Mouse (Mus musculus) right cerebral cortex, postnatal 36 days (tissue): ENCODE measurements around the gene Gramd1a.

Source experiments
- DNase-seq, 2 experiments: peaks; one replicate each; pipeline ENCODE4 v3.0.0; 2022; ENCODE audit warnings: low spot score in 2 of 2, mixed read lengths in 1 of 2

The Gramd1a gene

GRCm38 (mm10) chr7:31096892-31097564, 58.7 kb downstream of the Gramd1a start:
- DNase-seq = no peak

DNA sequence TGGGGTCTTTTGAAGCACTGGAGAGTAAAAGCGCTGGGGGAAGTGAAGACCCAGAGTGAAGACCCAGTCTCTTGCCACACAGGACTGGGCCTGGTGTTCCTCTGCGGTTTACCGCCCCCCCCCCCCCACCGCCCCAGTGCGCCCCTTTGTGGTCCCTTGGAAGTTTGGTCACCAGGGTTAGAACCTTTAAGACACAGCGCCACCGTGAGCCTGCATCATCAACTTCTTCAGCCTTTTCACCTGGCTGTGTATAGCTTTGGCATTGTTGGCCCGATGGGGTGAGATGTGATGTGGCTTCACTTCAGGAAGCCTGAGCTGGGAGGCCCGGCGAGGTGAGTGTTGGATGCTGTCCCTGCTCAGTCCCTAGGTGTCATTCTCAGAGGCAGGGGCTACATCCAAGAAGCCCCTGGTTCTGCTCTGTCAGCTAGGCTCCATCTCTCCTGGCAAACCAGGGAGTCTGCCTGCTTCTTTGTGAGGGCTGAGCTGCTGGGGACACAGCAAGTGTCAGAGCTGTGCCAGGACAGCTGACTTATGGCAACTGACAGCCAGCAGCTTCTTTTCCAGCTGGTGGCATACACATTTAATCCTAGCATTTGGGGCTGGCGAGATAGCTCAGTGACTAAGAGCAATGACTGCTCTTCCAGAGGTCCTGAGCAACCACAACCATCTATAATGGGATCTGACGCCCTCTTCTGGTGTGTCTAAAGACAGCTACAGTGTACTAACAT, 60.8 kb downstream of the Gramd1a start:
- no peak for DNase-seq

DNA sequence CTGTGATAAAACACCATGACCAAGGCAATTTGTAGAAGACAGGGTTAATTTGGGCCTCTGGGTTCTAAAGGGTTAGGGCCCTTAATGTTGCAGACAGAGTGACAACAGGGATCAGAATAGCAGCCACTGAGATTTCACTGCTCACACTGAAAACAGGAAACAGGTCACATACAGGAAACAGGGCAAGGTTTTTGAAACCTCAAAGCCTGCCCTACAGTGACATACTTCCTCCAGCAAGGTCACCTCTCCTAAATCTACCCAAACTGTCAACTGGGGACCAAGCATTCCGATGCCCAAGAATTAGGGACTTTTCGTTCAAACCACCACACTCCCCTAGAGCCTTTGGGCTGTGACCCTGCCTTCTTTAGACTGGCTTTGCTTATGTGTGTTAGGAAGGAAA, 66.0 kb downstream of the Gramd1a start:
- no peak for DNase-seq

DNA sequence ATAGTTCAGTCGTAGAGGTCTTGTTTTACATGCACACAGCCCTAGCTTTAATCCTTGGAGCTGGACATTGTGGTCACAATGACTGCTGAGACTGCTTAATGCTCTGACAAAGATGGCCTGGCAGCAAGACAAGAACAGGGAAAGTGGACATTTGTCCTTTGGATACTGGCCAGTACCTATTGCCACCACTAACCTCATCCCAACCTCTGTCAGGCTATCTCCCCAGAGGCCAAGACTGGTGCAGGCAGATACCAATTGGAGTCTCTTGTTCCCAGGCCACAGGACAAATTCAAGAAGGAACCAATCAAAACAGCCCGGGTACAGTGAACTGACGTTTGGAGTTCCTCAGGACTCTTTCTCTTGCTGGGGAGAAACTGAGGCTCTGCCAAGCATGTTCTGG, 67.5 kb downstream of the Gramd1a start:
- DNase-seq = no peak

DNA sequence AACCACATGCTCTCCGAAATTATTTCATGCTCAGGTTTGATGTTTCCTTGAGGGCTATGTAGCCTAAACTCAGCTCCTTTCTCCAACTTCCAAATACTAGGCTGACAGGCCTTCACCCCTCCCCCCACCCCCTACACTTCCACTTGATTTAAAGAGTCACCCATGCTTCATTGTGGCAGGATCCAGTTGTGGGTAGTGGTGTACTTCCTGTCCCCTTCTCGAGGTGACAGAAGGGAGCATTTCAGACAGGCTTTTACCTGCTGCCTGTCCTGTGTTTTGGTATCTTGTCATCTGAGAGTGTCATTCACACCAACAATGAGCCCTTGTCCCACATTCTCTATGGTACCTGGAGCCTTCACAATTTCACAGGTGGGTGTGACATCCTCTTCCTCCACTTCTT, 68.4 kb downstream of the Gramd1a start:
- DNase-seq = no peak

DNA sequence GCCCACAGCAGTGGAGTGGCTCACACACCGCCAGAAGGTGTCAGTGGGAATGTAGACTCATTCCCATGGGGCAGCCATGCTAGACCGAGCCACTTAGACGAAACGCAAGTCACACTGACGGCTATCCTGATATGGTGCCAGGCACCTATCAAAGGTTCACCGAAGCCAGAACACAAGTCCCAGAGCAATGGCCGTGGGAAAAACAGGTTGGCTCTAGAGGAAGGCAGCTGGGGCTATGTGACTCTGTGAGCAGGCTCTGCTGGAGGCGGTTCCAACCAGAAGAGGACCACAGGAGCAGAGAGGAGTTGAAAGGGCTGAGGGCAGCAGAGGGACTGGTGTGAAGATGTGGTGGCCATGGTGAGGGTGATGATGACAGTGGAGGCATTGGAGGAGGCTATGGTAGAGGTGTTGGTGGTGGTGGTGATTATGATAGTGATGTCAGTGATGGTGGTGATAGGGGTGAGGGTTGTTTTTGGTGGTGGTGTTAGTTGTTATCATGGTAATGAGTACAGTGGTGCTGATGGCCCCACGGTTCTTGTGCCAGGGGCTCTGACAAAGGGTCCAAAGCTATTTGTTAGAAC, 69.4 kb downstream of the Gramd1a start:
- DNase-seq = no peak

DNA sequence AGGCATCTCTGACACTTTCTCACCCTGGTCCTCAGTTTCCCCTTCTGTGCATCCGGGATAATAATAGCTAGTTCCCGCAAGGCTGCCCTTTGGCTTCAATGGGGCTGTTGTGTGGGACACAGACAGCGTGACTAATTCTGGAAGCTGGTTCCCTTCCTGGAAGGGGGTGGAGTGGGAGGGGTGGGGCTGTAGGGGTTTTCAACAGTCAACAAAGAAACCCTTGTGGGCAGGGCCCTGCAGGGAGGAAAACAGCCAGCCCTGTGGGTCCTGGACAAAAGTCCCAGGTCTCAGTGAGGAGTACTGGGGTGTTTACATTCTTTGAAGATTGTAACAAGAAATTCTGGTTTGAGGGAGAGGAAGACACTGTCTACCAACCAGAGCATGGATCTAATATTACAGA, 70.5 kb downstream of the Gramd1a start:
- no peak for DNase-seq

GRCm38 (mm10) chr7:31084140-31084539, 71.6 kb downstream of the Gramd1a start:
- DNase-seq = no peak

- DNase-seq = no peak
Observed at GRCm38 (mm10) chr7:31082831-31083588, 72.7 kb downstream of the Gramd1a start.

DNA sequence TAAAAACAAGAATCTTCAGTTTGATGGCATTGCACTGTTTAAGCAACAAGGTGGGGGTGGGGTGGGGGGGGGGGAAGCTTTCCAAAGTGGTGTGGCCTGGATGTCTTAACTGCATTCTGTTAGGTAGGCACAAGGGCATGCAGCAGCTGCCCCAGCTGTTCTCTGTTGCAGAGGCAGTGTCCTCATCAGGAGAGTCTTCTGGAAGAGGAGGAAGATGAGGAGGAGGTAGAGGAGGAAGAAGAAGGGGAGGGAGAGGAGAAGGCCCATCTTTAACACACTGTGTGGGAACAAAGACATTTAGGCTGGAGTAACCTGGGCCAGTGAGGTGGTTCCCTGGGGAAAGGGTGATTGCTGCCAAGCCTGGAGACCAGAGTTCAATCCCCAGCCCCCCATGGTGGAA, 73.6 kb downstream of the Gramd1a start:
- no peak for DNase-seq

DNA sequence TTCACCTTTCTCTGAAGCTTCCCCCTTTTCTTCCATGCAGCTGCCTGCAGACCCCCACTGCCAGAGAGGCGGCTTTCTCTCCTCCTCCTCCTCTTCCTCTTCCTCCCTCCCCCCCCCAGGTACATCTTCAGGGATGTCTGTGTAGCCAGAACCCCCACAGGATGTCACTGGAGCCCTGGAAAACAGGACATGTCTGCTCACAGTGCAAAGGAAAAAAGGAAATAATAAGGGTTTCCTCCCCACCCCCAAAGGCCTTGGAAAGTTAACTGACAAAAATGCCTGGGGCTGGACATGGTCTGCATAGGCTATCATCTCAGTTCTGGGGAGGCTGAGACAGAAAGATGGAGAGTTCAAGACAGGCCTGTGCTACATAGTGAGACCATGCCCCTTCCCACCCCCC, 74.6 kb downstream of the Gramd1a start:
- no peak for DNase-seq

DNA sequence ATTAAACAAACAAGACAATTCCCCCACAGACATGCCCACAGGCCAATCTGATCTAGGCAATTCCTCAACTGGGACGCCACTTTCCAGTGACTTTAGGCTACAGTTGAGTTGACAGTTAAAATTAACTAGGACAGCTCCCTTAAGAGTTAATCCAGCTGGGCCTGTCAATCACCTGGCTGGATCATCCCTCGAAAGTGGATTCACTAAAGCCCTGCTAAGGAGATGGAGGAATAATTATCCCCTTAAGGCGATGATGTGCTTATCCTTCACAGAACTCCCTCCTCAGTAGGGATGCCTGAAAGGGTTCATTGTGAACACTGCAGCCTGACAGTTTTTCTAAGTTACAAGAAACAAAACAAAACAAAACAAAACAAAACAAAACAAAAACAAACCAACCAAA, 75.1 kb downstream of the Gramd1a start:
- no peak for DNase-seq
